Mouse (Mus musculus) bone marrow, adult 2 months (tissue): ENCODE data around the gene Ccnk.

Experiments used
- CTCF ChIP-seq: fragments of 200-500 bp; IDR thresholded peaks from 2 replicates; pipeline ENCODE4 v1.5.1; 2011; ENCODE audit warnings: low read length, control low read depth; ENCODE audit not compliant: control insufficient read depth, insufficient read depth
- POLR2A ChIP-seq: fragments of 200-500 bp; IDR thresholded peaks from 2 replicates; pipeline ENCODE4 v1.6.1; 2011; ENCODE audit warnings: low read depth, mild to moderate bottlenecking, control low read depth, low read length, borderline replicate concordance; ENCODE audit not compliant: control insufficient read depth

GRCm38 (mm10) chr12:108242243-108242745 is 62.9 kb downstream of the Ccnk start:
- TF ChIP-seq CTCF, result no peak
- TF ChIP-seq POLR2A, result no peak
